Mouse (Mus musculus) forebrain, embryonic 14.5 days (tissue): ENCODE results near the gene AI854703. TPM values are rescaled to one million over a fixed set of nuclear protein-coding genes. Genes with fewer than 3 reads are reported as not detected.

Experiments
- ATAC-seq: fragments of 200-750 bp; cut with Nextera tagmentation; 2 replicates; pipeline ENCODE4 v1.8.0; 2017; ENCODE audit warnings: mild to moderate bottlenecking, moderate library complexity
- DNase-seq: peaks from one replicate; pipeline ENCODE4 v3.0.0-alpha.2; 2015; ENCODE audit warnings: low spot score
- H3K27ac ChIP-seq: fragments of 300-500 bp; sonication (generic); 2 replicates; pipeline ENCODE4 v1.5.1; 2014; ENCODE audit warnings: low read depth, mild to moderate bottlenecking, control low read depth, low read length, moderate library complexity
- H3K27me3 ChIP-seq: fragments of 300-500 bp; sonication (generic); replicated peaks from 2 replicates; pipeline ENCODE4 v1.6.1; 2014; ENCODE audit warnings: low read length, control low read depth, mixed read lengths; ENCODE audit not compliant: control insufficient read depth, insufficient read depth
- H3K36me3 ChIP-seq: fragments of 300-500 bp; sonication (generic); 2 replicates; pipeline ENCODE4 v1.6.1; 2014; ENCODE audit warnings: low read length, control low read depth; ENCODE audit not compliant: control insufficient read depth, insufficient read depth
- H3K4me1 ChIP-seq: fragments of 300-500 bp; sonication (generic); 2 replicates; pipeline ENCODE4 v1.6.1; 2014; ENCODE audit warnings: antibody characterized with exemption, low read length, control low read depth; ENCODE audit not compliant: control insufficient read depth, insufficient read depth
- H3K4me2 ChIP-seq: fragments of 300-500 bp; sonication (generic); 2 replicates; pipeline ENCODE4 v1.6.1; 2014; ENCODE audit warnings: mild to moderate bottlenecking, control low read depth, low read length
- H3K4me3 ChIP-seq: fragments of 300-500 bp; sonication (generic); 2 replicates; pipeline ENCODE4 v1.5.1; 2014; ENCODE audit warnings: low read depth, low read length, control low read depth
- H3K9ac ChIP-seq: fragments of 300-500 bp; sonication (generic); 2 replicates; pipeline ENCODE4 v1.6.1; 2014; ENCODE audit warnings: mild to moderate bottlenecking, low read length, control low read depth, moderate library complexity
- H3K9me3 ChIP-seq: fragments of 300-500 bp; sonication (generic); replicated peaks from 2 replicates; pipeline ENCODE4 v1.6.1; 2016; ENCODE audit warnings: low read length, control low read depth, mixed read lengths; ENCODE audit not compliant: control insufficient read depth
- WGBS: fragments of 180-500 bp; shearing (Covaris S2); extraction: QIAGEN DNeasy Blood & Tissue Kit; methylation state at CpG from one replicate; pipeline ENCODE4 v1.1.7; 2014; 5-methylcytosine and 5-hydroxymethylcytosine counted together
- polyA plus RNA-seq: library from polyadenylated mRNA; unstranded; fragments of >200 nt; fragmentation: Nextera tagmentation; extraction: Ambion mirVana; gene quantifications from 2 replicates; pipeline ENCODE4 v1.2.1, GENCODE M21; 2014

The AI854703 gene
- polyA plus RNA-seq, 1 experiment from 2014 or later: 8.2 TPM

GRCm38 (mm10) chr6:48626984-48627383 lies 420 bp downstream of the AI854703 start:
- no peaks in the 10 kb centered on the region for H3K9me3 ChIP-seq
- 0 out of 2 replicates have a peak, but pooled peaks have one; percentile 37 for ATAC-seq
- peak overlapping the region; percentile 44 for H3K4me3 ChIP-seq
- H3K27me3 ChIP-seq: peaks cover 17% of the 10 kb centered on the region
- DNase-seq: peak; percentile 60
- 0% methylated on average over 32 of the region's 32 CpGs for WGBS
- peak overlapping the region; percentile 55 for H3K9ac ChIP-seq
- H3K36me3 ChIP-seq: 0 out of 2 replicates have a peak, but pooled peaks cover under 1% of the 10 kb centered on the region
- H3K4me2 ChIP-seq: peak overlapping the region; percentile 73
- H3K4me1 ChIP-seq: peaks cover 5% of the 10 kb centered on the region; the same call in 1 of the 2 replicates
- H3K27ac ChIP-seq: no peak overlapping the region

- WGBS: 7% methylated on average over 7 of the region's 7 CpGs
- no peak overlapping the region for H3K27ac ChIP-seq
- peaks cover 5% of the 10 kb centered on the region; the same call in 1 of the 2 replicates for H3K4me1 ChIP-seq
- no peak for ATAC-seq
- peak overlapping the region; percentile 73 for H3K4me2 ChIP-seq
- peak overlapping the region; percentile 55 for H3K9ac ChIP-seq
- no peaks in the 10 kb centered on the region for H3K36me3 ChIP-seq
- peaks cover 17% of the 10 kb centered on the region for H3K27me3 ChIP-seq
- H3K9me3 ChIP-seq: no peaks in the 10 kb centered on the region
- no peak for DNase-seq
- H3K4me3 ChIP-seq: peak overlapping the region; percentile 44
These were observed 954 bp downstream of the AI854703 start for GRCm38 (mm10) chr6:48627511-48627924.

DNA sequence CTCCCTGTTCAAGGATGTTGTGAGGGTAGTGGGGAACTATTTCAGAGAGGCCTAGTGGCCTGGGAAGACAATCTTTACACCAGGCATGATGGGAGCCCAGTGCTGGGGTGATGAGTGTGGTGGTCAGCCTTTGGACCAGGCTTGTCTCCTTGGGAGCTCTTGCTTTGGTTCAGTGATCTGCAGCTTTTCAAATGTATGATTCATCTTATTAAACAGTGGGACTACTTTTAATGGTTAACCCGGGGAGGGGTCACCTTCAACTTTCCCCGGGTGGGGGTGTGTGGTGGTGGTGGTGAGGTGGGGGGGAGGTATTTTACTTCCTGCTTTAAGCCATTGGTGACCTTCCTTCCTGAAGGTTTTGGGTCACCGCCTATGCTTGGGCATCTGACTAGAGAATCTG lies 1.8 kb downstream of the AI854703 start:
- H3K27ac ChIP-seq: no peak overlapping the region
- H3K36me3 ChIP-seq: no peaks in the 10 kb centered on the region
- H3K4me3 ChIP-seq: 0 out of 2 replicates have a peak overlapping the region, but pooled peaks have one; percentile 36
- no peak for DNase-seq
- H3K9ac ChIP-seq: no peak overlapping the region
- WGBS: 88% methylated on average over 3 of the region's 3 CpGs
- peaks cover 5% of the 10 kb centered on the region; the same call in 1 of the 2 replicates for H3K4me1 ChIP-seq
- ATAC-seq: no peak
- no peak overlapping the region for H3K4me2 ChIP-seq
- H3K9me3 ChIP-seq: no peaks in the 10 kb centered on the region
- peaks cover 17% of the 10 kb centered on the region for H3K27me3 ChIP-seq

DNA sequence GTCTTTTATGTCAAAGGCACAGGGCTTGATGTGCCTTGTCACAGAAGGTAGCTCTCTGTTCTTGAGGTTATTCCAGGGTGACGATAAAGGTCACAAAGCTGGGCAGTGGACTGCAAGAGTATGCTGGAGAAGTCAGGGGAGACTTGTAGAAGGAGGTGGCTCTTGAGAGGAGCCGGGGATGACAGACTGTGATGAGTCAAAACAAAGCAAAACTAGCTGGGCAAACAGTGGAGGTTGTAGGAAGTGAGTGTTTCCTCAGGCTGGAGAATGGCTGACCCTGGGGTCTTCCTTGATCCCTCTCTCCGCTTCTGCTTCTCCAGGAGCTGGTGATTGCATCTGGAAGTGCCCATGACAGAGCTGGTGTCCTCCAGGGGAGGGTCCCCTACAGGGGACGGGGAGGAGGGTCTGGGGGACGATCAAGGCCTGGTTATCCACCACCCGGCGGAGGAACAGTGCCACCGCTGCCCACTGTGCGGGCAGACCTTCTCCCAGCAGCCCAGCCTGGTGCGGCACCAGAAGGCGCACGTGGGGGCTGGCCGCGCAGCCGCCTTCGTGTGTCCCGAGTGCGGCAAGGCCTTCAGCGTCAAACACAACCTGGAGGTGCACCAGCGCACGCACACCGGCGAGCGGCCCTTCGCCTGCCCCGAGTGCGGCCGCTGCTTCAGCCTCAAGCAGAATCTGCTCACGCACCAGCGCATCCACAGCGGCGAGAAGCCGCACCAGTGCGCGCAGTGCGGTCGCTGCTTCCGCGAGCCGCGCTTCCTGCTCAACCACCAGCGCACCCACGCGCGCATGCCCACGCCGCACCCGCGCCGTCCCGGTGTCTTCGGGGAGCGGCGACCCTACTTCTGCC lies 2.5 kb downstream of the AI854703 start:
- ATAC-seq (peak; percentile 64), DNase-seq (peak; percentile 53)
- Histone ChIP-seq H3K4me2 (peak overlapping the region; percentile 69), H3K27me3 (peaks cover 17% of the 10 kb centered on the region), H3K4me1 (peaks cover 5% of the 10 kb centered on the region; the same call in 1 of the 2 replicates), H3K9me3 (no peaks in the 10 kb centered on the region), H3K36me3 (no peaks in the 10 kb centered on the region), H3K4me3 (peak overlapping the region; percentile 36), H3K27ac (peak overlapping the region; percentile 33; the same call in 1 of the 2 replicates), H3K9ac (peak overlapping the region; percentile 66)
- WGBS: 6% methylated on average over 54 of the region's 54 CpGs

GRCm38 (mm10) chr6:48629661-48630034 lies 3.1 kb downstream of the AI854703 start:
- Histone ChIP-seq H3K9me3 (no peaks in the 10 kb centered on the region), H3K9ac (peak overlapping the region; percentile 66), H3K4me2 (peak overlapping the region; percentile 69), H3K4me1 (peaks cover 5% of the 10 kb centered on the region; the same call in 1 of the 2 replicates), H3K4me3 (peak overlapping the region; percentile 36), H3K36me3 (no peaks in the 10 kb centered on the region), H3K27ac (no peak overlapping the region), H3K27me3 (peaks cover 17% of the 10 kb centered on the region)
- ATAC-seq: peak; percentile 30
- WGBS: 19% methylated on average over 13 of the region's 13 CpGs
- DNase-seq: no peak

DNA sequence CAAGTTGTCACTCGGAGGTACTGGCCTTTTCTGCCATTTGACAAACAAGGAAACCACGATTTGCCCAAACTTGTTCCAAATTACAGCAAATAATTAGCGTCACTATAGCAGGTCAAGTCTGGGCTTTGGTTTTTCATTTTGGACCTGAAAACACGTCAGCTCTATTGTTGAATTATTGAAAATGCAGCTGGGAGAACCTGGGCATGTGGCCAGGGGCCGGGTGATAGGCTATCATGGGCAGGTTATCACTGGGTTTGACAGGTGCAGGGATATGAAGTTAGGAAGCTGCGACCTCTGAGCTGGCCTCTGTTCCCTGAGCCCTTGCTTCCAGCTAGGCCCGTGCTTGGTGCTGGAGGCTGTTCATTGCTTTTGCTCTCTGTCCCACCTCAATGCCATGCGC lies 4.3 kb downstream of the AI854703 start:
- H3K9ac ChIP-seq: no peak overlapping the region
- ATAC-seq: no peak
- H3K9me3 ChIP-seq: no peaks in the 10 kb centered on the region
- H3K4me3 ChIP-seq: no peak overlapping the region
- DNase-seq: no peak
- no peak overlapping the region for H3K27ac ChIP-seq
- WGBS: 86% methylated on average over 8 of the region's 8 CpGs
- H3K36me3 ChIP-seq: no peaks in the 10 kb centered on the region
- peaks cover 17% of the 10 kb centered on the region for H3K27me3 ChIP-seq
- H3K4me2 ChIP-seq: no peak overlapping the region
- H3K4me1 ChIP-seq: peaks cover 5% of the 10 kb centered on the region; the same call in 1 of the 2 replicates

DNA sequence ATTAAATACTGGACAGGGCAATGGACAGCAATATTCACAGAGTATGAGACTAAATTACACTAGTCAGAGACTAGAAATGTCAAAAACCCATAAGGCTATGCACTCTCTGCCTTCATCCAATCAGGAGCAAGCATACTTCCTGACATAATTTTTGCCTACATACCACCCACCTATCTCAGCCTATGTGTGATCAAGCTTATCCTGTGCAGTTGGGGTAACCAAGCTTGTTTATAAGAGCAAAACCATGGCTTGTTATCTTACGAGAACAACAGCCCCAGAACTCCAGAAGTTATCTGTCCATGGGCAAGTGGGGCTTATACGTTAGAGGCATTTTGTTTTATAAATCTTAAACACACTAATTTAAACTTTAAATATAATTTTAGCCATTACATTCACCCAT lies 8.5 kb downstream of the AI854703 start:
- ATAC-seq (no peak), DNase-seq (no peak)
- Histone ChIP-seq H3K27ac (no peak overlapping the region), H3K36me3 (no peaks in the 10 kb centered on the region), H3K4me3 (no peak overlapping the region), H3K9ac (no peak overlapping the region), H3K4me2 (no peak overlapping the region), H3K27me3 (no peaks in the 10 kb centered on the region), H3K4me1 (no peaks in the 10 kb centered on the region), H3K9me3 (no peaks in the 10 kb centered on the region)
- 88% methylated on average over 2 of the region's 2 CpGs for WGBS

- no peaks in the 10 kb centered on the region for H3K9me3 ChIP-seq
- H3K36me3 ChIP-seq: no peaks in the 10 kb centered on the region
- H3K27me3 ChIP-seq: no peaks in the 10 kb centered on the region
- no peaks in the 10 kb centered on the region for H3K4me1 ChIP-seq
- H3K27ac ChIP-seq: no peak overlapping the region
- DNase-seq (no peak), ATAC-seq (no peak)
- no peak overlapping the region for H3K4me3 ChIP-seq
- H3K4me2 ChIP-seq: no peak overlapping the region
- no peak overlapping the region for H3K9ac ChIP-seq
- WGBS: 52% methylated on average over 6 of the region's 6 CpGs
These were observed 10.0 kb downstream of the AI854703 start for GRCm38 (mm10) chr6:48636515-48636914.
